Mouse (Mus musculus) cerebellum, adult 2 months (tissue): Measurements from ENCODE around the gene Etl4.

ENCODE experiments used
- CTCF ChIP-seq: fragments of 200-500 bp; IDR thresholded peaks from 2 replicates; pipeline ENCODE4 v1.5.1; 2011; ENCODE audit warnings: low read depth, mild to moderate bottlenecking, control low read depth, low read length, moderate library complexity, borderline replicate concordance; ENCODE audit not compliant: insufficient read depth
- POLR2A ChIP-seq: fragments of 200-500 bp; IDR thresholded peaks from 2 replicates; pipeline ENCODE4 v1.6.1; 2011; ENCODE audit warnings: low read length, control low read depth, borderline replicate concordance; ENCODE audit not compliant: insufficient read depth

DNA sequence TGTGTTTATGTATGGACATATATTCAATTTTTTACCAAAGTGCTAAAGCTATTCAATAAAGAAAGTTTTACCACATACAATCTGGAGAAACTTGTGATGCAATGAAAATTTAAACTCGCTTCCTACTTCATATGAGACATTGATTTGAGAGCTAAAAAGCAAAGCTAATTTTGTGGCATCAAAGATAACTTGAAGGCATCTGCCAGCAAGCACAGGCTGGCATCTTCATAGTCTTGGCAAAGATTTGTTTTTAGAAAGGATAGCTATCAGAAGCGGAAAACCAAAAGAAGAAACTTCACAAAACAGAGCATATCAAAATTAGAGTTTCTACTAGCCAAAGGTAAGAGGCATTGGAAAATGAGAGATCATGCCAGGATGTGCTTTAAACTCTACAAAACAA, 306.7 kb downstream of the Etl4 start:
- TF ChIP-seq POLR2A: no peak
- no peak for TF ChIP-seq CTCF
